Mouse (Mus musculus): Measurements from ENCODE around the gene Gzmm.

DNA sequence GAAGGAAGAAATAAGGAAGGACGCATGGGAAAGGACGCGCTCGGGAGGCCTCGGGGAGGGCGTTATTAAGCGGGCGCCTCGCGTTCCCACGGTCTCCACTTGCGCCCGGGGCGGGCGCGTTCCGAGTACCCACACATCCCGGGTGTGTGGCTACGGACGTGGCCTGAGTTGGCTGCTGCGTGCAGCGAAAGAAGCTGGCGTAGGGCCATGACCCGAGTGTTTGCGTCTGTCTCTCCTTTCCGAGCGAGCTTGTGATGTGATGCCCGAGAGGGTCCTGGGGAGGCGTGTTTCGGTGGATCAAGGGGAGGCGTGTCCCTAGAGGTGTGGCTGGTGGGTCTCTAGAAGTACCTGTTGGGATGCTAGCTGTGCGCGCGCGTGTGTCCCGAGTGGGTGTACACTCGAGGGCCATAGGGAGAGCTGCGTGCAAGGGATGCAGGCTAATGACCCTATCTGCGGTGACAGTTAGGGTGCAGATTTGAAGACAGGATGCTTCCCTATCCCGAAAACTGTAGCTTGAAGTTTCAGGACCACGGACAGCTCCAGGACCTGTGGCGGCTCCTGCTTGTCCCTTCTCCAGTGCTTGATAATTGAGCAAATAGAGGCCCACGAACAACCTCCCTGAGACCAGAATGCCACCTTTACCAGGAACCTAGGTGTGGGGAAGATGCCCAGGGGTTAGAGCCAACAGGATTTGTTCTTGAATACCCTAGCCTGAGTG, 29.0 kb downstream of the Gzmm start:
- no peak for TF ChIP-seq CTCF (IDR thresholded peaks at IDR 0.05; ENCODE audit: control insufficient read depth, insufficient read depth, insufficient read length)
- no peak for TF ChIP-seq USF1 (IDR thresholded peaks at IDR 0.05; ENCODE audit: low read depth)
- no peak for TF ChIP-seq CEBPB (IDR thresholded peaks at IDR 0.05; ENCODE audit: low read depth)
- no peak for TF ChIP-seq MAX (IDR thresholded peaks at IDR 0.05)
- no peak for TF ChIP-seq MYOD1 (IDR thresholded peaks at IDR 0.05; ENCODE audit: control insufficient read depth, insufficient read length, low read depth)
- no peak for TF ChIP-seq MYOG (IDR thresholded peaks at IDR 0.05; ENCODE audit: control insufficient read depth, extremely low read depth, insufficient read length)
- TF ChIP-seq FOSL1 (IDR thresholded peaks at IDR 0.05; ENCODE audit: insufficient read depth, low read length, poor library complexity, severe bottlenecking), result no peak

All from C2C12 (cell line).